Mouse (Mus musculus) intestine, postnatal 0 days (tissue): ENCODE data around the gene Ppt2. TPM values are rescaled to one million over a fixed set of nuclear protein-coding genes. Genes with fewer than 3 reads are reported as not detected.
A peak's percentile ranks its signal among the peaks of the same experiment; 100 is the strongest.

Source experiments
- ATAC-seq: fragments of 200-750 bp; cut with Nextera tagmentation; 2 replicates; pipeline ENCODE4 v1.8.0; 2017; ENCODE audit warnings: mild to moderate bottlenecking, moderate TSS enrichment, moderate library complexity
- H3K27ac ChIP-seq: fragments of 300-500 bp; sonication (generic); 2 replicates; pipeline ENCODE4 v1.5.1; 2014; ENCODE audit warnings: mild to moderate bottlenecking, low read depth, low read length, moderate library complexity
- H3K27me3 ChIP-seq: fragments of 300-500 bp; sonication (generic); replicated peaks from 2 replicates; pipeline ENCODE4 v1.6.1; 2014; ENCODE audit warnings: low read length, mixed read lengths; ENCODE audit not compliant: control insufficient read depth, insufficient read depth
- H3K36me3 ChIP-seq: fragments of 300-500 bp; sonication (generic); 2 replicates; pipeline ENCODE4 v1.6.1; 2014; ENCODE audit warnings: mild to moderate bottlenecking, moderate library complexity; ENCODE audit not compliant: control insufficient read depth, insufficient read depth
- H3K4me1 ChIP-seq: fragments of 300-500 bp; sonication (generic); replicated peaks from 2 replicates; pipeline ENCODE4 v1.6.1; 2014; ENCODE audit warnings: antibody characterized with exemption, low read length, mixed read lengths; ENCODE audit not compliant: control insufficient read depth, insufficient read depth
- H3K4me2 ChIP-seq: fragments of 300-500 bp; sonication (generic); replicated peaks from 2 replicates; pipeline ENCODE4 v1.6.1; 2014; ENCODE audit warnings: low read depth, mild to moderate bottlenecking, moderate library complexity
- H3K4me3 ChIP-seq: fragments of 300-500 bp; sonication (generic); 2 replicates; pipeline ENCODE4 v1.5.1; 2014; ENCODE audit warnings: low read depth, low read length
- H3K9ac ChIP-seq: fragments of 300-500 bp; sonication (generic); 2 replicates; pipeline ENCODE4 v1.6.1; 2014; ENCODE audit warnings: mild to moderate bottlenecking, low read depth, low read length
- H3K9me3 ChIP-seq: fragments of 300-500 bp; sonication (generic); 2 replicates; pipeline ENCODE4 v1.6.1; 2016; ENCODE audit warnings: mixed run types; ENCODE audit not compliant: control insufficient read depth
- CTCF ChIP-seq: sonication (generic); IDR thresholded peaks from 2 replicates; pipeline ENCODE4 v1.5.1; 2016; ENCODE audit warnings: low read depth, mild to moderate bottlenecking, control low read depth, antibody characterized with exemption, moderate library complexity
- WGBS: fragments of 180-500 bp; shearing (Covaris S2); extraction: QIAGEN DNeasy Blood & Tissue Kit; methylation state at CpG from one replicate; pipeline ENCODE4 v1.1.7; 2014; 5-methylcytosine and 5-hydroxymethylcytosine counted together
- polyA plus RNA-seq: library from polyadenylated mRNA; unstranded; fragments of >200 nt; fragmentation: Nextera tagmentation; extraction: Ambion mirVana; gene quantifications from 2 replicates; pipeline ENCODE4 v1.2.1, GENCODE M21; 2015

The Ppt2 gene
- polyA plus RNA-seq, 1 experiment from 2014 or later: 17.2 TPM

DNA sequence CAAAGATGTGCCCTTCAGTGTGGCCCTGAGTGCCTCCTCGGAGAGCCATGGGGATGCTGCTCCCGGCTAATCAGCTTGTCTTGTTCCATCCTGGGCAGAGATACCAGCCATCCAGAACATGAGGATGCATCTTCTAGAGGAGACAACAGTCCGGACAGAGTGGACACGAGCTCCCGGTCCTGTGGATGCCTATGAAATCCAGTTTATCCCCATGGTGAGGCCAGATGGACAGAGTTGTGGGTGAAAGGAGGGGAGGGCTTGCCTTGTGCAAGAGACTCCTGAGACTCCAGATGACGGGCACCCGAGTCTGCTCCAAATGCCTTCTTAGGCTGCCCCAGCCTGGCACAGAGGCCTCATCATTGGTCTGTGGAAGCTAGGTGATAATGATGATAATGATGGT, 44.8 kb upstream of the Ppt2 start:
- H3K9ac ChIP-seq: no peak overlapping the region
- no peaks in the 10 kb centered on the region for H3K9me3 ChIP-seq
- WGBS: 85% methylated on average over 7 of the region's 7 CpGs
- peaks cover 53% of the 10 kb centered on the region for H3K27me3 ChIP-seq
- H3K36me3 ChIP-seq: peaks cover 7% of the 10 kb centered on the region; the same call in 1 of the 2 replicates
- no peak overlapping the region for H3K4me2 ChIP-seq
- H3K4me1 ChIP-seq: no peaks in the 10 kb centered on the region
- no peak for ATAC-seq
- no peak for TF ChIP-seq CTCF
- no peak overlapping the region for H3K27ac ChIP-seq
- no peak overlapping the region for H3K4me3 ChIP-seq

- Histone ChIP-seq H3K27ac (no peak overlapping the region), H3K36me3 (peaks cover 7% of the 10 kb centered on the region; the same call in 1 of the 2 replicates), H3K27me3 (peaks cover 53% of the 10 kb centered on the region), H3K9me3 (no peaks in the 10 kb centered on the region), H3K9ac (no peak overlapping the region), H3K4me2 (peak overlapping the region; percentile 41; the same call in 1 of the 2 replicates), H3K4me3 (peak overlapping the region; percentile 20), H3K4me1 (no peaks in the 10 kb centered on the region)
- no peak for ATAC-seq
- TF ChIP-seq CTCF: no peak
- WGBS: 39% methylated on average over 49 of the region's 49 CpGs
These were observed 44.0 kb upstream of the Ppt2 start for GRCm38 (mm10) chr17:34672246-34672792.

- ATAC-seq: no peak
- no peak overlapping the region for H3K9ac ChIP-seq
- peaks cover 53% of the 10 kb centered on the region for H3K27me3 ChIP-seq
- peak overlapping the region; percentile 20 for H3K4me3 ChIP-seq
- TF ChIP-seq CTCF: peak; percentile 50
- H3K4me2 ChIP-seq: peak overlapping the region; percentile 41
- no peaks in the 10 kb centered on the region for H3K9me3 ChIP-seq
- no peak overlapping the region for H3K27ac ChIP-seq
- 12% methylated on average over 87 of the region's 93 CpGs for WGBS
- H3K4me1 ChIP-seq: no peaks in the 10 kb centered on the region
- H3K36me3 ChIP-seq: peaks cover 7% of the 10 kb centered on the region; the same call in 1 of the 2 replicates
These were observed 43.1 kb upstream of the Ppt2 start for GRCm38 (mm10) chr17:34671151-34672066.

GRCm38 (mm10) chr17:34670235-34670634, 41.9 kb upstream of the Ppt2 start, which contains the start of gene Tnxb:
TSS of gene Tnxb (plus strand) at chr17:34670535.
- no peak for TF ChIP-seq CTCF
- H3K27me3 ChIP-seq: peaks cover 53% of the 10 kb centered on the region

GRCm38 (mm10) chr17:34664472-34664871, 36.2 kb upstream of the Ppt2 start:
- no peak for ATAC-seq
- Histone ChIP-seq H3K9me3 (no peaks in the 10 kb centered on the region), H3K27me3 (no peaks in the 10 kb centered on the region), H3K27ac (no peak overlapping the region), H3K4me2 (no peak overlapping the region), H3K4me1 (peaks cover 5% of the 10 kb centered on the region), H3K36me3 (no peaks in the 10 kb centered on the region), H3K9ac (no peak overlapping the region), H3K4me3 (no peak overlapping the region)
- TF ChIP-seq CTCF: no peak
- WGBS: 74% methylated on average over 7 of the region's 7 CpGs

More at GRCm38 (mm10) chr17:34670235-34670634, 41.9 kb upstream of the Ppt2 start, which contains the start of gene Tnxb:
- H3K9ac ChIP-seq: no peak within 1 kb of the TSS
- no peak for ATAC-seq
- WGBS: 59% methylated on average over 7 of the region's 7 CpGs
- H3K4me3 ChIP-seq: peak within 1 kb of the TSS; percentile 20
- peaks cover 7% of the 10 kb centered on the region; the same call in 1 of the 2 replicates for H3K36me3 ChIP-seq
- no peak within 1 kb of the TSS for H3K27ac ChIP-seq
- H3K4me2 ChIP-seq: peak within 1 kb of the TSS; percentile 41
- H3K4me1 ChIP-seq: no peaks in the 10 kb centered on the region
- H3K9me3 ChIP-seq: no peaks in the 10 kb centered on the region

- Histone ChIP-seq H3K27ac (no peak overlapping the region), H3K27me3 (peaks cover 7% of the 10 kb centered on the region; the same call in 1 of the 2 replicates), H3K9ac (no peak overlapping the region), H3K4me3 (no peak overlapping the region), H3K4me2 (no peak overlapping the region), H3K4me1 (peaks cover 5% of the 10 kb centered on the region), H3K36me3 (no peaks in the 10 kb centered on the region), H3K9me3 (no peaks in the 10 kb centered on the region)
- TF ChIP-seq CTCF: no peak
- ATAC-seq: no peak
- 45% methylated on average over 1 of the region's 1 CpGs for WGBS
These were observed 35.2 kb upstream of the Ppt2 start for GRCm38 (mm10) chr17:34663558-34663957.
